Mouse (Mus musculus): ENCODE measurements around the gene Ctf1. TPM values are rescaled to one million over a fixed set of nuclear protein-coding genes. Genes with fewer than 3 reads are reported as not detected.
"Not testable (repeated sequence)": the region's sequence is repeated elsewhere in the genome, so short reads cannot be mapped to it uniquely, and the experiment has no call there.

Gene Ctf1
- total RNA-seq, 2 experiments from 2014 or later = 4.6 to 7.5 TPM

DNA sequence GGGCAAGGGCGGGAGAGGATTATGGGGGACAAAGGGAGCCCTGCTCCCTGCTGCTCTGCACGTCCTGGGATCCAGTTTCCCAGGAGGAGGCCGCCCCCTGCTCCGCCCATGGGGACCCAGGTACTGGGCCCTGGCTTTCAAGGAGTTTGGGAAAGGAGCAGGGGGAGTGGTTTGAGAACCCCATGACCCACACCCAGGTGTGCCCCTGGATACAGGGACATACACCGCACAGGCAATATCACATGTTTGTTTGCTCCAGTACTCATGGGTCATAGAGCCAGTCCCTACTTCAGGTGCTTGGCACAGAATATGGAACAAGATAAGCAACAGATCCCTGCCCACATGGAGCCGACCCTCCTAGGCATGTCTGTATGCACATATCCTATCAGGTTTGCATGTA lies 13.4 kb downstream of the Ctf1 start:
- intact Hi-C loops (cut with DNase I) = no loop called here
- no peak for DNase-seq

DNA sequence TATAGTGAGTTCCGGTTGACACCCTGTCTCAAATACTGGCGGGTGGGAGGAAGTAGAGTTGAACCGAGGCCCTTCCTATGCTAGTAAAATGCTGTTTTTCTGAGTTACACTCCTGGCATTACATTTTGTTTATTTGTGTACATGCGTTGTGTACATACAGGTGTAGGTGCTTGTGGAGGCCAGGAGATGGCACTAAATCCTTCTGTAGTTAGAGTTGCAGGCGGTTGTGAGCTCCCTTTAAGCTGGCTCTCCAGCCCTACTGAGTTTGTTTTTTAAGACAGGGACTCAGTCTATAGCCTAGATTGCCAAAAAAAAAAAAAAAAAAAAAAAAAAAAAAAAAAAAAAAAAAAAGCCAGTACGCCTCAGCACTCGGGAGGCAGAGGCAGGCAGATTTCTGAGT lies 15.4 kb downstream of the Ctf1 start:
- no peak for DNase-seq
- intact Hi-C loops (cut with DNase I) = no loop called here

DNA sequence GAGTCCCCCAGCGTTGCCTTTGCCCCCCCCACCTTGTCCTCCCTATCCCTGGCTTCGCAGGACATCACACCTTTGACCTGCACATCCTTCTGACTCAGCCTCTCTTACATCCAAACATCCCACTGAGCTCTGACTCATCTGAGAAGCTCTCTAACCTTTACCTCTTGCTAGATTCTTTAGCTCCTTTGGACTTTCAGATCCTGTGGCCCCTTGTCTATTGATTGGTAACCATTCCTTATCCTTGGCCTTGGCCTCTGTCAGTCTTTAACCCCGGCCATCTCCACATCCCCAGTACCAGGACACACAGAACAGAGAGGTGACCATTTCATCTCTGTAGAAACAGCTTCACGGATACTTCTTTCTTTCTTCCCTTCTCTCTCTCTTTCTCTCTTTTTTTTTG lies 17.6 kb downstream of the Ctf1 start:
- DNase-seq = no peak
- intact Hi-C loops (cut with DNase I) = no loop called here

DNA sequence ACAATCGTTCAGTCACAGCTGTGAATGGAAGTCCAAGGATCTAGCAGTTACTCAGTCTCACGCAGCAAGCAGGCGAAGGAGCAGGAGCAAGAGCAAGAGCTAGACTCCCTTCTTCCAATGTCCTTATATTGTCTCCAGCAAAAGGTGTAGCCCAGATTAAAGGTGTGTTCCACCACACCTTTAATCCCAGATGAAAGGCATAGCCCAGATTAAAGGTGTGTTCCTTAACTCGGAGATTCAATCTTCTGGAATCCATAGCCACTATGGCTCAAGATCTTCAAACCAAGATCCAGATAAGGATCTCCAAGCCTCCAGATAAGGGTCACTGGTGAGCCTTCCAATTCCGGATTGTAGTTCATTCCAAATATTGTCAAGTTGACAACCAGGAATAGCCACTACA lies 19.5 kb downstream of the Ctf1 start, which contains the start of gene Ctf2:
Gene Ctf2, minus strand, starts transcription at position 101 of the 400 bp plus-strand sequence.
- intact Hi-C loops (cut with DNase I); DNase-seq: not testable (repeated sequence)

DNA sequence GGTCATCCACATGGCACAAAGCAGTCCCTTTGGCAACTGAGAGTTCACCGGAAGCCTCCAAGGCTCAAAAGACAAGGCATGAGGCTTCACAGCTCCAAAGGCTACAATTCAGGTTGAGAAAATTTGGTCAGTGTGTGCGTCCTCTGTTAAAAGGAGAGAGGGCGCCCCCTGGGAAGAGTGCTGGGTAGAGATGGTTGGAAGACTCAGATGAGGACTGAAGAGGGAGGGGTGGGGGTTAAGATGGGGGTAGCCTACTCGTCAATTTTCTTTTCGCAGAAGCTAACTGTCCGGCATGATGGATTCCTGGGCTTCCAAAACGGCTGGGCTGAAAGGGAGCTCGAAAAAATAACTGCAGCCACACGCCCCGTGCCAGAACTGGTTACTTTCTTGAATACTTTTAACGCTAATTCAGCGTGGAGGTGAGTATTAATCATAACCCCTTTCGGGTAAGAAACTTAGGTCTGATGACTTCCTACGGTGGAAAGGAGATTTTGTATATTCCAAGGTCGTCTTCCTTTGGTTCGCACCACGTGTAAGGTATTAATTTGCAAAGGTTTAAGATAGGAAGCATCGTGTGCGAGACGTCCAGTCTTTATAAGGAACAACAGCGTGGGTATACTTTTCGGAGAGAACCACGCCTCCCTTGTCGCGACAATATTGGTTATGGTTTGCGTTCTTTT lies 32.0 kb downstream of the Ctf1 start, which contains the start of gene Fbxl19:
Gene Fbxl19, plus strand, starts transcription at position 178 of the 680 bp plus-strand sequence.
- intact Hi-C loops (cut with DNase I) = loop anchor here (1.0 to 5.0 kb wide), 2 partner anchors 69 to 132 kb away; no protein-coding TSS in a partner anchor
- peak; percentile 78 to 86 for DNase-seq

DNA sequence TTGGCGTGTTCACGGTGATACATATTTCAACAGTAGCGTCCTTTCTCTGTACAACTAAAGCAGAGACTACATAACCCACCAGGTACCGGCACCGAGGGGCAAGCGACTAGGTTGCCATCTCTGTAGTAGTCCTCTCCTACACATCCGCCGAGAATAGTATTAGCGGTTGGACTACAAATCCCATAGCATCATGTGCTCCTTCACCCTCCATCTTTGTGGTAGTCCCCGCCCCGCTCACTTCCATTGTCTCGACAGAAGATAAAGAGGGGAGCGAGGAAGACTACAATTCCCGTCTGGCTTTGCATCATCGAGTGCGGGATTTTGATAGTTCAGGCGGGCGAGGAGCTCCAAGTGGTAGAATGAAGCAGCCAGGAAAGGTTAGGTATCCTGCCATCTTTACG lies 32.7 kb downstream of the Ctf1 start:
- intact Hi-C loops (cut with DNase I) = loop anchor here (5.0 kb wide), 1 partner anchor 133 kb away; no protein-coding TSS in a partner anchor
- DNase-seq = peak; percentile 95 to 96

DNA sequence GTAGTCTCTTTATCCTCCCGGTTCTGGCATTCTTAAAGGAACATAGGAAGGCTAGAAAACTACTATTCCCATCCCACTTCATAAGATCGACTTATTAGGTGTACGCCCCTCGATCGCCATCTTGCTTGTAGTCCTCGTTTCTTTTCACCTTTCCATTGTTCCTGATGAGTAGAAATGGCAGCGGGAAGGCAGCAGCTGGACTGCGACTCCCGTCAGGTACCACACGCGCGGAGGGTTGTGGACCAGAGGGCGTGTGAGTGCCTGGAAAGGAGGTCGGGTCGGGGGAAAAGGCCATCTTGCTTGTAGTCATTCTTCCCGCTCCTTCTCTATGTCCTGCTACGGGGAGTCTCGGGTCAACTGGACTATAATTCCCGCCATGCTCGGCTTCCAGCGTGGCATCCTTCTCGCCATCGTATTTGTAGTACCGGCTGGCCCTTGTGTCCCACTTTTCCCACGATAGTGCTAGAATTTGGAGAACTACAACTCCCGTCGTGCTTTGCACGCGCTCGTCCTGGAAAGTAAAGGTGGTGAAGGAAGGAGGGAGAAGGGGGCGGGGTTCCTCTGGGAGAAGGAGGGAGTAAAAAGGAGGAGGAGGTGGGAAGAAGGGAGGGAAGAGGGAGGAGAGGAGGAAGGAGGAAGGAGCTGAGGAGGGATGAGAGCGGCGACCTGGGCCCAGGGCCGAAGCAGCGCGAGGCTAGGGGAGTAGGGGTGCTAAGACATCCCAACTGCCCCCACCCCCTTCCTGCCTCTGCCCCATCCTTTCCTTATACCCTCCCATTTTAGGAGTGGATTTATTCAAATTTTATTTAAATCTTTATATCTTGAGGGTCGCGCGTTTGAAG lies 33.3 kb downstream of the Ctf1 start:
- DNase-seq = peak; percentile 97 to 98
- intact Hi-C loops (cut with DNase I) = loop anchor here (5.0 kb wide), 1 partner anchor 134 kb away; no protein-coding TSS in a partner anchor

DNA sequence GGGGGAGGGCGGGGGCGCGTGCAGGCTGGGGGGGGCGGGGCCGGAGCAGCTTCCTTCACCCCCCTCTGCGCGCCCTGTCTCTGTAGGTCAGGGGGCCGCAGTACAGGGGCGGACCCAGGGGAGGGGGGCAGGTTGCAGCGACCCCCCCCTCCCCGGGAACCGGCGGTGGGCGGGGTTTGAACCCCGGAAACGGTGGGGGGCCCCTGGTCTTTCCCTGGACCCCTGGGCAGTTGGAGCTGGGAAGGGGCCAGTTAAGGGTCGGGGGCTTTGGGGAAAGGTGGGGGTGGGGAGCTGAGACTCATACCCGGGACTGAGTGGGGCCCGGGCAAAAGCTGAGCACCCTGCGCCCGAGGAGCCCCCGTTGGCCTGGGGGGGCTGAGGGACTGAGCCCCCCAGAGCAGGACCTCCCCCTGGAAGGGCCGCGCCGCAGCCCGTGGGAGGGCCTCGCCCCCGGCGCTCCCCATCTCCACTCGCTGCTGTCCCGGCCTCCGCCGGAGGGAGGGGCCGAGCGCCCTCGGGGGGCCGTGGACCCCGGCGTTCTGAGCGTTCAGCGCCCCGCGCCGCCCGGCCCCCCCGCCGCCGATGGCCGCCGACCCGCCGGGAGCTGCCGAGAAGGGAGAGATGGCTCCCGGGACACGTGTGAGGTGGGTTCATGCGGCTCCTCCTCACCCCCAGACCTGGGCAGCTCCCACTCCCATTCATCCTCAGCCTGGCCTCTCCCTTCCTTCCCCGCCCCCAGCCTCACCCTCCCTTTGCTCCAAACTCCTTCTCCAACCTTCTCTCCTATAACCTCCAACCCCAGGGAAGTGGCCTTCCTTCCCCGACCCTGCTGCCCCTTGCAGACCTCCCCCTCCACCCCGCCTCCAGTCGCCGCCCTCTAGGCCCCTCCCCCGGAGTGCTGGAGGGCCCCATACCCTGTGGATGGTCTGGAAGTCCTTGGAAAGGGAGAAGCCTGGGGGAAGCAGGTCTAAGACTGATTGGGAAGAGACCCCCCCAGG lies 34.3 kb downstream of the Ctf1 start:
- intact Hi-C loops (cut with DNase I) = loop anchor here (5.0 kb wide), 1 partner anchor 134 kb away; no protein-coding TSS in a partner anchor
- DNase-seq = peak in 1 of 2 experiments; percentile 18

DNA sequence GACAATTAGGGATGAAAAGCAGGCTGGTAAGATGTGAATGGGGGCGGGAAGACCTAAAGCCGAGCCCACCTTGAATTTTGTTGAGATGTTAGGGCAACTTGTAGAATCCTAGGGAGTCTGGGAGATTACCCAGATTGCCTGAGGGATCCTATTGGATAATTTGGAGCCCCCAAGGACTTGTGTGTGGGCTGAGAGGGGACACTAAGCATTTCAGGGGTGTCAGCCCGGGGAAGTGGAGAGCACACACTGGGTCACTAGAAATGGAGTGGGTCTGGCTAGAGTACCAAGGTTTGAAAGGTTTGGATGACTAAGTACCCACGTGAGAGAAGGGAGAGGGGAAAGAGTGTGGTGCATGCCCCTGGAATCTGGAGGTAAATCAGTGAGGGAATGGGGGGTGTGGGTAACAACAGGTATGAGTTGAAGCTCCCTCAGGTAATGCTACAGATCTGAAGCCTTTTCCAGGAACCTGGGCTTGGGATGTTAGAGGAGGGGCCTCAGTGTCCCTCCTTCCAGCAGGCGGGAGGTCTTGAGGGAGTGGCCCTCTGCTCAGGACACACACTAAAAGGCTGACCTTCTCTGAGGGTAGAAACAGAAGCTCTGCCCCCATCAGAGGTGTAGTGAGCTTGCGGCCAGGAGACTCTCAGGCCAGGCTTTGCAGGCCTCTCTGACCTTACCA lies 35.2 kb downstream of the Ctf1 start:
- no peak for DNase-seq
- intact Hi-C loops (cut with DNase I) = loop anchor here (5.0 kb wide), 1 partner anchor 135 kb away; no protein-coding TSS in a partner anchor

DNA sequence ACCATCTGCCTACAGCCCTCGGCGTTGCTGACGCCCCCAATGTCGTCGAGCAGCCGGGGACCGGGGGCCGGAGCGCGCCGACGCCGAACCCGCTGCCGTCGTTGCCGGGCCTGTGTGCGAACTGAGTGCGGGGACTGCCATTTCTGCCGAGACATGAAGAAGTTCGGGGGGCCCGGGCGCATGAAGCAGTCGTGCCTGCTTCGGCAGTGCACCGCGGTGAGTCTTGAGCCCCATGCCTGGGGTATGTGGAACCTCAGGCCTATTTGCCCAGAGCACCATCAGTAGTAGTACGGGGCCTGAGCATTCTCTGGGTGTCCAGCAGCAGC lies 35.7 kb downstream of the Ctf1 start:
- DNase-seq = no peak
- intact Hi-C loops (cut with DNase I) = loop anchor here (5.0 kb wide), 1 partner anchor 136 kb away; no protein-coding TSS in a partner anchor

DNA sequence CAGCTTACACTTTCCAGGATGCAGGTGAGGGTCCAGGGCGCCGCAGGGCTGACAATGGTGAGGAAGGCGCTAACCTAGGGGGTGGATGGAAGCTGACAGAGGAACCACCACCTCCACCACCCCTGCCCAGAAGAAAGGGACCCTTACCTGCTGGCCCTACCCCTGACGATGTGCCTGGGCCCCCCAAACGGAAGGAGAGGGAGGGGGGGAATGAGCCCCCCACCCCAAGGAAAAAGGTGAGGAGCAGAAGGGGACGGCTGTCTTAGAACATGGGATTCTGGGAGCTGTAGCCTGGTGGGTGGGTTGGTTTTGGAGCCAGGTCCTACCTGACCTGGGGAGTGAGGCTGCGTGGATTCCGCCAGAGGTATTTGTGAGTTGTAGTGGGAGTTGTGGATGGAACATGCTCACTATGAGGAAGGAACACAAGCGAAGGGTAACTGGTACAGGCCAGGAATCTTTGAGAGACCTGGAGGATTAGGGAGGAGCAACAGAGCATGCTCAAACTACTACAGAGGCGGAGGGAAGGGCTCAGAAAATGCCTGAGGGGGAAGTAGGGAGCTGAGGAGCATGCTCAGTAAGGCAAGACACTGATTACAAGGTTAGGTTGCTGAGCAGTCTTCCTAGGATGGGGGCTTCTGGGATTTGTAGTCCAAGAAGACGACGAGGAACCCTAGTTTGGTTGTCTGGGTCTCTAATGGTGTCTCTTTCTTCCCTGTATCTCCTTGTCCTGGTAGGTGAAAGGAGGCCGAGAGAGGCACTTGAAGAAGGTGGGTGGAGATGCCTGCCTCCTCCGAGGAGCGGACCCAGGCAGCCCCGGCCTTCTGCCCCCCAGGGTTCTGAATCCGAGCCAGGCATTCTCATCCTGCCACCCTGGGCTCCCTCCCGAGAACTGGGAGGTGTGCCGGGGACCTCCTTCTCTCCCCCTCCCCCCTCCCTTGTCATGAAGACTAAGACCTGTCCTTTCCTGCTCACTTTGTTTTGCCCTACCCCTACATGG lies 37.9 kb downstream of the Ctf1 start:
- DNase-seq = no peak
- intact Hi-C loops (cut with DNase I) = no loop called here

DNA sequence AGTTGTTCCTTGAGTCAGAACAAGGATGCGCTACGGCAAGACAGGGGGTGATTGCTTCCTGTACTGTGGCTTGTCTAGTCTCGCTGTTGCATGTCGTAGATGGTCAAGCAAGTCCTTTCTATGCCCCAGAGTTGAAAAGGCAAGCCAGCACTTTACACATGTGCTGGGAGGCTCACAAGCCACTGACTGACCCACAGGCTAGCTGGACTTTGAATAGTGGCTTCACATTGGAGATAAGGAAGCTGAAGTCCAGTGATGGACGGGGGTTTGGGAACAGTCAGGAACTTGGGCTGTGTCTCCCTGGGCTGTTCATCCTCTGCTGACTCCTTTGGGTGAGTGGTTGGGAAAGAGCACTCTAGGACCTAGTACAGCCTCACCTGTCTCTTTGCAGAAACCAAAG lies 39.1 kb downstream of the Ctf1 start:
- no peak for DNase-seq
- intact Hi-C loops (cut with DNase I) = no loop called here

DNA sequence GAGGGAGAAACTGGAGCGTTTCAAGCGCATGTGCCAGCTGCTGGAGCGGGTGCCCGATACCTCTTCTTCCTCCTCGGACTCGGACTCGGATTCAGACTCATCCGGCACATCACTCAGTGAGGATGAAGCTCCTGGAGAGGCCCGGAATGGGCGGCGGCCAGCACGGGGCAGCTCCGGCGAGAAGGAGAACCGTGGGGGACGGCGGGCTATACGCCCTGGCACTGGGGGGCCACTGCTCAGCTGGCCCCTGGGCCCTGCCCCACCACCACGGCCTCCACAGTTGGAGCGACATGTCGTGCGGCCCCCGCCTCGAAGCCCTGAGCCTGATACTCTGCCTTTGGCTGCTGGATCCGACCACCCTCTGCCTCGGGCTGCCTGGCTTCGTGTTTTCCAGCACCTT lies 39.5 kb downstream of the Ctf1 start:
- DNase-seq = no peak
- intact Hi-C loops (cut with DNase I) = no loop called here

DNA sequence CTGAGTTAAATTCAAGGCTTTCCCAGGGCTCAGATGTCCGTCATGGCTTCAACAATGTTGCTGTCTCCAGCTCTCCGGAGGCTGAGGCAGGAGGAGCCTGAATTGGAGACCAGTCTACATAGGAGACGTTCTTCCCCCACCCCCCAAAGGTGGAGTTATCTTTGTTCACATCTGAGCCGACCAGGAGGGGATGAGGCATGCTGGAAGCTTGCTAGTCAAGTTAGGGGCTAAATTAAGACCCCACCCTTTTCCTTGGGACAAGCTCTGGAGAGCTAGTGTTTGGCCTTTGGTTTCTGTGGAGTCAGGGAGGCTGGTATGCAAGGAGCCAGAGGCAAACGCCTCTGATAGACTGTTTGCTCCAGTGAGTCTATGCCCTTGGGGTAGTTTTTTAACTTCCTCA lies 40.6 kb downstream of the Ctf1 start:
- intact Hi-C loops (cut with DNase I) = no loop called here
- DNase-seq = no peak

DNA sequence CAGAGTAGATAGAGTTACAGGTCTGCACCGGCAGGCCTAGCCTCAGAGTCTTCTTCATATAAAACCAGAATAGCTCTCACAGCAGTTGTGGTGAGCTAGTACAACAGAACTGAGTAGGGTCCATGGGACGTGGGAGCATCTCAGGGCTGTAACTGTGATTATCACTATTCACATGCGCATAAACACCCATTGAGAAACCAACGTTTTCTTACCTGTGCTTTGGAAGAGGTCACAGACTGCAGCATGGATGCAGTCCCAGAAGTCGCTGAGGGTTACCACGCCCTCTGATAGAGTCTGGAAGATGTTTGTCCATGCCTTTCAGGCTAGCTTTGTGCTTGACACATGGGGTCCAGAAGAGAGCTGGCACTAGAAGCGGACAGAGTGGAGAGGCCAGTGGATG lies 41.2 kb downstream of the Ctf1 start:
- DNase-seq = no peak
- intact Hi-C loops (cut with DNase I) = no loop called here

DNA sequence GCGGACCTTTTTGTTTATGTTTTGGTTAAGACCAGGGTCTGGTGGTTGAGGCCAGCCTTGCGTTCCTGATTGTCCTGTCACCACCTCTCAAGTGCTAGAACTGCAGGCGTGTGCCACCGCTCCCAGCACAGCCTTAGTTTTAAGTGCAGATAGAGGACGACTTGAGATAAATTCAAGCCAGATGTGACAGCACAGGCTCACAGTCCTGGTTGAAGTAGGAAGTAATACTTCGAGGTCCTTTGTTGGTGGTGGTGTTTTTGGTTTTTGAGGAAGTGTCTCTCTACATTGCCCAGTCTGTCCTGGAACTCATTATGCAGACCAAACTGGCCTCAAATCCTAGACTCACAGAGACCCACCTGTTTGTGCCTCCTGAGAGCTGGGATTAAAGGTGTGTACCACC lies 47.2 kb downstream of the Ctf1 start:
- intact Hi-C loops (cut with DNase I) = loop anchor here (5.0 kb wide), 1 partner anchor 82 kb away; no protein-coding TSS in a partner anchor

DNA sequence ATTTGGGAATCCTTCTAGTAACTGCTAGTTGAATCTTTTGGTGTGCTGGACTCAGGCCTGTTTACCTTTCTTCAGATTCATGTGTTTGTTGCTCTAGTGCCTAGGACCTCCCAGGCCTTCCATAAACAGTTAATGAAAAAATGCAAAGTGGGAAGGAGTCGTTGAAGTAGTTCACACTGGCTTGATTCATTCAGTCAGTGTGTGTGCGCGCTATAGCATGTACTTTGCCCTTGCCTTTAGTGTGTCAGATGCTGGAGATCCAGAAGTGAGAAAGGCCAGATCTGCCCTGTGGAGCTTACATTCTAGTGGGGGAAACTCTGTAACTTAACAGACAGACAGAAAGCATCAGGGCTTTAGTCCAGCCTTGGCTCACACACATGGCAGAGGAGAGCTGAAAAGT lies 47.9 kb downstream of the Ctf1 start:
- intact Hi-C loops (cut with DNase I) = loop anchor here (5.0 kb wide), 1 partner anchor 83 kb away; no protein-coding TSS in a partner anchor
- DNase-seq = no peak

More for the DNA sequence above, 47.2 kb downstream of the Ctf1 start:
- no peak for DNase-seq

DNA sequence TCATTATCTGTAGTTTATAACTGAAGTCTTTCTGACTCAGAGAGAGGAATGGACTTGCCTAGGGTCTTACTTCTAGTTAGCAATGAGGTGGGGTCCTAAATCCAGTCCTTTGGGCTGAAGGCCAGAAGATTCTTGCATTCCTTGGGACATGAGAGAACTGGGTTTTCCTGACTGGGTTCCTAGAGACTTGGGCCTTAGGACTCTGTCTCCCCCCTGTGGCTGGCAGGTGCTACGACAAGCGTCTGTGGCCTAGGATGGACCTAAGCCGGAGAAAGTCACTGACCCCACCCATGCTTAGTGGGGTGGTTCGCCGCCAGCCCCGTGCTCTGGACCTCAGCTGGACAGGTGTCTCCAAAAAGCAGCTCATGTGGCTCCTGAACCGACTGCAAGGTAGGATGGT lies 48.5 kb downstream of the Ctf1 start:
- intact Hi-C loops (cut with DNase I) = loop anchor here (5.0 kb wide), 1 partner anchor 84 kb away; no protein-coding TSS in a partner anchor
- peak; percentile 83 to 87 for DNase-seq

Measured in heart, postnatal 10 days (tissue).